Mouse (Mus musculus): ENCODE results near the gene Farsb.

- TF ChIP-seq CTCF (conservative IDR thresholded peaks at IDR 0.05; ENCODE audit: insufficient read depth, insufficient read length, low read depth, low read length) (no peak), POLR2A (IDR thresholded peaks at IDR 0.05; ENCODE audit: low read depth, low read length) (no peak)
Observed at GRCm38 (mm10) chr1:78421749-78422148, 66.9 kb downstream of the Farsb start.

All from kidney, adult 2 months (tissue).